Mouse (Mus musculus) heart, embryonic 14.5 days (tissue): ENCODE measurements at regions not wholly inside any gene's neighbourhood (a gene's known extent, or its start where the extent isn't known, plus 50 kb on each side); places are given as distances from the start of the nearest gene placed in this dataset.

Source experiments
- ATAC-seq: fragments of 200-750 bp; cut with Nextera tagmentation; 2 replicates; pipeline ENCODE4 v1.8.0; 2017; ENCODE audit warnings: low read depth, moderate TSS enrichment; ENCODE audit not compliant: insufficient number of reproducible peaks, insufficient read depth, low FRiP score
- H3K27ac ChIP-seq, 2 experiments: fragments of 200-500 bp in 1 of 2; fragments of 300-500 bp in 1 of 2; sonication (generic) in 1 of 2; replicated peaks in 1 of 2; 2 replicates each; pipeline ENCODE4 v1.5.1; 2012 to 2014; ENCODE audit warnings: low read depth in 2 of 2, low read length in 2 of 2, control low read depth in 1 of 2, mild to moderate bottlenecking in 1 of 2, mixed read lengths in 1 of 2; ENCODE audit not compliant: control insufficient read depth in 1 of 2, insufficient read depth in 1 of 2
- H3K27me3 ChIP-seq: fragments of 300-500 bp; sonication (generic); 2 replicates; pipeline ENCODE4 v1.6.1; 2014; ENCODE audit warnings: mild to moderate bottlenecking, low read length, control low read depth; ENCODE audit not compliant: control insufficient read depth, insufficient read depth
- H3K36me3 ChIP-seq: fragments of 300-500 bp; sonication (generic); 2 replicates; pipeline ENCODE4 v1.6.1; 2014; ENCODE audit warnings: mild to moderate bottlenecking, control low read depth, low read length, mixed read lengths; ENCODE audit not compliant: control insufficient read depth, insufficient read depth
- H3K4me1 ChIP-seq, 2 experiments: fragments of 200-500 bp in 1 of 2; fragments of 300-500 bp in 1 of 2; sonication (generic) in 1 of 2; 2 replicates each; pipeline ENCODE4 v1.6.1; 2012 to 2014; ENCODE audit warnings: low read length in 2 of 2, control low read depth in 1 of 2, mixed read lengths in 1 of 2; ENCODE audit not compliant: control insufficient read depth in 2 of 2, insufficient read depth in 2 of 2
- H3K4me2 ChIP-seq: fragments of 300-500 bp; sonication (generic); 2 replicates; pipeline ENCODE4 v1.6.1; 2014; ENCODE audit warnings: mild to moderate bottlenecking, low read length
- H3K4me3 ChIP-seq, 2 experiments: fragments of 200-500 bp in 1 of 2; fragments of 300-500 bp in 1 of 2; sonication (generic) in 1 of 2; 2 replicates each; pipeline ENCODE4 v1.5.1; 2012 to 2014; ENCODE audit warnings: low read length in 2 of 2, mild to moderate bottlenecking in 2 of 2, control low read depth in 1 of 2, low read depth in 1 of 2, moderate library complexity in 1 of 2; ENCODE audit not compliant: control insufficient read depth in 1 of 2, insufficient read depth in 1 of 2
- H3K9ac ChIP-seq: fragments of 300-500 bp; sonication (generic); 2 replicates; pipeline ENCODE4 v1.6.1; 2014; ENCODE audit warnings: mild to moderate bottlenecking, low read length
- H3K9me3 ChIP-seq: fragments of 300-500 bp; sonication (generic); 2 replicates; pipeline ENCODE4 v1.6.1; 2016; ENCODE audit warnings: low read length, control low read depth; ENCODE audit not compliant: control insufficient read depth
- WGBS: fragments of 180-500 bp; shearing (Covaris S2); extraction: QIAGEN DNeasy Blood & Tissue Kit; methylation state at CpG from one replicate; pipeline ENCODE4 v1.1.7; 2014; 5-methylcytosine and 5-hydroxymethylcytosine counted together

- Histone ChIP-seq H3K4me2 (no peak overlapping the region), H3K9me3 (no peaks in the 10 kb centered on the region), H3K27ac (no peak overlapping the region), H3K4me1 (no peaks in the 10 kb centered on the region), H3K27me3 (no peaks in the 10 kb centered on the region), H3K36me3 (no peaks in the 10 kb centered on the region), H3K4me3 (no peak overlapping the region), H3K9ac (no peak overlapping the region)
- 72% methylated on average over 11 of the region's 11 CpGs for WGBS
- no peak for ATAC-seq
Observed at GRCm38 (mm10) chr3:131868219-131868964, 216.7 kb upstream of the Dkk2 start.

GRCm38 (mm10) chr3:131869306-131869705 lies 215.8 kb upstream of the Dkk2 start:
- no peak overlapping the region for H3K4me3 ChIP-seq
- H3K9me3 ChIP-seq: no peaks in the 10 kb centered on the region
- H3K4me1 ChIP-seq: no peaks in the 10 kb centered on the region
- H3K27ac ChIP-seq: no peak overlapping the region
- ATAC-seq: no peak
- H3K9ac ChIP-seq: no peak overlapping the region
- no peaks in the 10 kb centered on the region for H3K36me3 ChIP-seq
- 71% methylated on average over 4 of the region's 4 CpGs for WGBS
- no peaks in the 10 kb centered on the region for H3K27me3 ChIP-seq
- no peak overlapping the region for H3K4me2 ChIP-seq

GRCm38 (mm10) chr3:131882667-131883066 lies 202.4 kb upstream of the Dkk2 start:
- ATAC-seq: no peak
- Histone ChIP-seq H3K4me1 (no peaks in the 10 kb centered on the region), H3K4me3 (no peak overlapping the region), H3K27me3 (no peaks in the 10 kb centered on the region), H3K9ac (no peak overlapping the region), H3K27ac (no peak overlapping the region), H3K4me2 (no peak overlapping the region), H3K9me3 (no peaks in the 10 kb centered on the region), H3K36me3 (no peaks in the 10 kb centered on the region)

- no peak overlapping the region for H3K4me3 ChIP-seq
- H3K9ac ChIP-seq: no peak overlapping the region
- WGBS: 86% methylated on average over 5 of the region's 5 CpGs
- H3K27ac ChIP-seq: no peak overlapping the region
- H3K4me2 ChIP-seq: no peak overlapping the region
- H3K9me3 ChIP-seq: no peaks in the 10 kb centered on the region
- H3K4me1 ChIP-seq: no peaks in the 10 kb centered on the region
- H3K36me3 ChIP-seq: no peaks in the 10 kb centered on the region
- ATAC-seq: no peak
- no peaks in the 10 kb centered on the region for H3K27me3 ChIP-seq
Observed at GRCm38 (mm10) chr3:131886470-131886869, 198.6 kb upstream of the Dkk2 start.

GRCm38 (mm10) chr3:131886984-131887383 lies 198.1 kb upstream of the Dkk2 start:
- H3K36me3 ChIP-seq: no peaks in the 10 kb centered on the region
- no peaks in the 10 kb centered on the region for H3K27me3 ChIP-seq
- WGBS: 92% methylated on average over 8 of the region's 8 CpGs
- H3K9ac ChIP-seq: no peak overlapping the region
- H3K4me1 ChIP-seq: no peaks in the 10 kb centered on the region
- no peak overlapping the region for H3K27ac ChIP-seq
- no peak overlapping the region for H3K4me2 ChIP-seq
- no peak for ATAC-seq
- H3K4me3 ChIP-seq: no peak overlapping the region
- H3K9me3 ChIP-seq: no peaks in the 10 kb centered on the region

- Histone ChIP-seq H3K9me3 (no peaks in the 10 kb centered on the region), H3K4me1 (no peaks in the 10 kb centered on the region), H3K36me3 (no peaks in the 10 kb centered on the region), H3K4me2 (no peak overlapping the region), H3K27ac (no peak overlapping the region), H3K27me3 (no peaks in the 10 kb centered on the region), H3K4me3 (no peak overlapping the region), H3K9ac (no peak overlapping the region)
- ATAC-seq: no peak
- 71% methylated on average over 4 of the region's 4 CpGs for WGBS
Observed at GRCm38 (mm10) chr3:131887670-131888069, 197.4 kb upstream of the Dkk2 start.

GRCm38 (mm10) chr3:131891941-131892340 lies 193.2 kb upstream of the Dkk2 start:
- no peaks in the 10 kb centered on the region for H3K27me3 ChIP-seq
- no peaks in the 10 kb centered on the region for H3K9me3 ChIP-seq
- 76% methylated on average over 7 of the region's 7 CpGs for WGBS
- H3K4me2 ChIP-seq: no peak overlapping the region
- H3K27ac ChIP-seq: no peak overlapping the region
- no peak overlapping the region for H3K9ac ChIP-seq
- no peak overlapping the region for H3K4me3 ChIP-seq
- no peaks in the 10 kb centered on the region for H3K36me3 ChIP-seq
- no peaks in the 10 kb centered on the region for H3K4me1 ChIP-seq
- ATAC-seq: no peak
